Mouse (Mus musculus) embryonic fibroblast, embryonic 13.5 days (primary cell): ENCODE results near the gene Gpr174.

ENCODE experiments used
- CTCF ChIP-seq: IDR thresholded peaks from 2 replicates; pipeline ENCODE4 v1.5.1; 2011; ENCODE audit warnings: mild to moderate bottlenecking, control low read depth, low read length, moderate library complexity, borderline replicate concordance; ENCODE audit not compliant: insufficient read depth
- POLR2A ChIP-seq: IDR thresholded peaks from 2 replicates; pipeline ENCODE4 v1.6.1; 2011; ENCODE audit warnings: low read depth, mild to moderate bottlenecking, control low read depth, low read length, moderate library complexity

DNA sequence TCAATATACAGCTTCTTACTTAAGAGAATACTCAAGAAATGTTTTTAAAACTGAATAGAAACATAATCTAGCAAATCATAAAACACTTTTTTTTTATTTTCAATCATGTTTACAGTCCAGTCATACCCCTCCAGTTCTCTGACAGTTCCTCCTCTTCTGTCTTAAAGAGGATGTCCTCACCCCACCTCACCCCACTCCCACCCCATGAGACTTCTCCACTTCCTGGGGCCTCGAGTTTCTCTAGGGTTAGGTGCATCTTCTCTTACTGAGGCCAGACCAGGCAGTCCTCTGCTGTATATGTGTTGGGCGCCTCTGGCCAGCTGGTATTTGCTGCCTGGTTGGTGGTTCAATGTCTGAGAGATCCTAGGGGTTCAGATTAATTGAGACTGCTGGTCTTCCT is 21.9 kb downstream of the Gpr174 start:
- TF ChIP-seq POLR2A (no peak), CTCF (no peak)
